Mouse (Mus musculus): ENCODE data around the gene Defa34.
"Not testable (repeated sequence)": the region's sequence is repeated elsewhere in the genome, so short reads cannot be mapped to it uniquely, and the experiment has no call there.

The Defa34 gene

DNA sequence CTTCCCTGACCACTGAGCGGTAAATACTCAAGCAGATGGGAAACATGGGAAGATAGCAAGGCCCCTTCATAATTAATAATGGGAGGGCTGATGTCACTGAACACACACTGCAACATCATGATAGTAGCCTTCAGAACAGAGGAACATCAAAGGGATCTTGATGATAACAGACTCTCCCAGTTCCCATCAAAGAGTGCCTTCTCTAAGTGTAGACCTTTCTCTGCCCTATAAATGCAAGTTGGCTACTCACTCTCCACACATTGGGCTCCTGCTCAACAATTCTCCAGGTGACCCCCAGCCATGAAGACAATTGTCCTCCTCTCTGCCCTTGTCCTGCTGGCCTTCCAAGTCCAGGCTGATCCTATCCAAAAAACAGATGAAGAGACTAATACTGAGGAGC, at the start of gene Defa34:
Gene Defa34, plus strand, starts transcription at position 301 of the 400 bp plus-strand sequence.
- not testable (repeated sequence) for DNase-seq (ENCODE audit: low spot score)

DNA sequence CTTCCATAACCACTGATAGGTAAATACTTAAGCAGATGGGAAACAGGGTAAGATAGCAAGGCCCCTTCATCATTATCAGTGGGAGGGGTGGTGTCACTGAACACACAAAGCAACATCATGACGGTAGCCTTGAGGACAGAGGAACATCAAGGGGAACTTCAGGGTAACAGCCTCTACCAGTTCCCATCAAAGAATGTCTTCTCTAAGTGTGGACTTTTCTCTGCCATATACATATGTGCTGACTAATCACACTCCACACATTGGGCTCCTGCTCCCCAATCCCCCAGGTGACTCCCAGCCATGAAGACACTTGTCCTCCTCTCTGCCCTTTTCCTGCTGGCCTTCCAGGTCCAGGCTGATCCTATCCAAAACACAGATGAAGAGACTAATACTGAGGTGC, 47.7 kb upstream of the Defa34 start, which contains the start of gene Defa26:
Gene Defa26, plus strand, starts transcription at position 301 of the 400 bp plus-strand sequence.
- DNase-seq (ENCODE audit: low spot score): not testable (repeated sequence)

GRCm38 (mm10) chr8:21655480-21655879, 10.1 kb upstream of the Defa34 start, which contains the start of gene Defa17:
Gene Defa17, plus strand, starts transcription at chr8:21655780.
- DNase-seq (ENCODE audit: low spot score): not testable (repeated sequence)

DNA sequence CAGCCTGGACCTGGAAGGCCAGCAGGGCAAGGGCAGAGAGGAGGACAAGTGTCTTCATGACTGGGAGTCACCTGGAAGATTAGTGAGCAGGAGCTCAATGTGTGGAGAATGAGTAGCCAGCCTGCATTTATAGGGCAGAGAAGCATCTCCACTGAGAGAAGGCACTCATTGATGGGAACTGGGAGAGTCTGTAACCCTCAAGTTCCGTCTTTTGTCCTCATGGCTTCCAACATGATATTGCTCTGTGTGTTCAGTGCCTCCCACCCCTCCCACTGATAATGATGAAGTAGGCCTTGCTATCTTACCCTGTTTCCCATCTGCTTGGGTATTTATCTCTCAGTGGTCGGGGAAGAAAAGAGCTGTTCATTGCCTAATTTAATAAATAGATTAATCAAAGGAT, 37.9 kb downstream of the Defa34 start, which contains the start of gene AY761184:
Gene AY761184, minus strand, starts transcription at position 101 of the 400 bp plus-strand sequence.
- not testable (repeated sequence) for DNase-seq (ENCODE audit: low spot score)

All from urinary bladder, postnatal 14 days (tissue).